Mouse (Mus musculus): ENCODE results near the gene Apba2. TPM values are rescaled to one million over a fixed set of nuclear protein-coding genes. Genes with fewer than 3 reads are reported as not detected.

Apba2 gene
- polyA plus RNA-seq, 1 experiment from 2014 or later = 1.9 TPM

- WGBS = 75% methylated on average over 7 of the region's 7 CpGs
- Histone ChIP-seq H3K4me3 (ENCODE audit: low read length) (no peak overlapping the region), H3K36me3 (ENCODE audit: control insufficient read depth, insufficient read depth) (no peaks in the 10 kb centered on the region), H3K9ac (ENCODE audit: low read length) (no peak overlapping the region), H3K9me3 (replicated peaks; ENCODE audit: control insufficient read depth, low read length) (no peaks in the 10 kb centered on the region), H3K4me1 (ENCODE audit: control insufficient read depth, insufficient read depth, low read length) (no peaks in the 10 kb centered on the region), H3K27me3 (ENCODE audit: control insufficient read depth, insufficient read depth, low read length) (no peaks in the 10 kb centered on the region), H3K27ac (ENCODE audit: low read length) (no peak overlapping the region), H3K4me2 (ENCODE audit: low read depth, low read length) (no peak overlapping the region)
- no peak for ATAC-seq (replicated peaks; ENCODE audit: extremely low read depth, insufficient read depth, low FRiP score)
Observed at GRCm38 (mm10) chr7:64755141-64755540, 253.6 kb downstream of the Apba2 start.

- H3K27ac ChIP-seq (ENCODE audit: low read length) = no peak overlapping the region
- no peaks in the 10 kb centered on the region for H3K4me1 ChIP-seq (ENCODE audit: control insufficient read depth, insufficient read depth, low read length)
- WGBS = 78% methylated on average over 3 of the region's 3 CpGs
- ATAC-seq (replicated peaks; ENCODE audit: extremely low read depth, insufficient read depth, low FRiP score) = no peak
- H3K27me3 ChIP-seq (ENCODE audit: control insufficient read depth, insufficient read depth, low read length) = no peaks in the 10 kb centered on the region
- H3K9ac ChIP-seq (ENCODE audit: low read length) = no peak overlapping the region
- H3K9me3 ChIP-seq (replicated peaks; ENCODE audit: control insufficient read depth, low read length) = no peaks in the 10 kb centered on the region
- H3K4me2 ChIP-seq (ENCODE audit: low read depth, low read length) = no peak overlapping the region
- H3K36me3 ChIP-seq (ENCODE audit: control insufficient read depth, insufficient read depth) = no peaks in the 10 kb centered on the region
- no peak overlapping the region for H3K4me3 ChIP-seq (ENCODE audit: low read length)
Observed at GRCm38 (mm10) chr7:64765595-64765994, 264.1 kb downstream of the Apba2 start.

DNA sequence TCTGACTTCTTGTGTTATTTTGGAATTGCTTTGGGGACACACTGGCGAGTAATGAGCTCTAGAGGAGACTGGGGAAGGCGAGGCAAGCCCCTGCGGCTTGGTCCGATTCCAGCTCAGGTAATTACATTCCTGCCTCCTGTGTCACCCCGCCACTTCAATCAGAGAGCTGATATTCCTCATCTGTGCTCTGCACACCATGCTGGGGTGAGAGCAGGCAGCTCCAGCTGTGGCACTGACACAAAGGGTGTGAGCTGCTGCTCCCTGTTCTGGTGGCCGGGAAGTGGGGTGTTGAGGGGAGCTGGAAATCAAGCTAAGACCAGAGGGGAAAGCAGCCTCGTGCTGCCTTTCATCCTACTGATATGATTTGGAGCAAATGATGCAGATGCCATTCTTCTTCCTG is 268.3 kb downstream of the Apba2 start:
- 40% methylated on average over 7 of the region's 7 CpGs for WGBS
- H3K9me3 ChIP-seq (replicated peaks; ENCODE audit: control insufficient read depth, low read length) = no peaks in the 10 kb centered on the region
- no peak for ATAC-seq (replicated peaks; ENCODE audit: extremely low read depth, insufficient read depth, low FRiP score)
- H3K36me3 ChIP-seq (ENCODE audit: control insufficient read depth, insufficient read depth) = no peaks in the 10 kb centered on the region
- no peaks in the 10 kb centered on the region for H3K4me1 ChIP-seq (ENCODE audit: control insufficient read depth, insufficient read depth, low read length)
- H3K4me2 ChIP-seq (ENCODE audit: low read depth, low read length) = no peak overlapping the region
- no peak overlapping the region for H3K4me3 ChIP-seq (ENCODE audit: low read length)
- H3K27me3 ChIP-seq (ENCODE audit: control insufficient read depth, insufficient read depth, low read length) = no peaks in the 10 kb centered on the region
- H3K9ac ChIP-seq (ENCODE audit: low read length) = no peak overlapping the region
- H3K27ac ChIP-seq (ENCODE audit: low read length) = no peak overlapping the region

DNA sequence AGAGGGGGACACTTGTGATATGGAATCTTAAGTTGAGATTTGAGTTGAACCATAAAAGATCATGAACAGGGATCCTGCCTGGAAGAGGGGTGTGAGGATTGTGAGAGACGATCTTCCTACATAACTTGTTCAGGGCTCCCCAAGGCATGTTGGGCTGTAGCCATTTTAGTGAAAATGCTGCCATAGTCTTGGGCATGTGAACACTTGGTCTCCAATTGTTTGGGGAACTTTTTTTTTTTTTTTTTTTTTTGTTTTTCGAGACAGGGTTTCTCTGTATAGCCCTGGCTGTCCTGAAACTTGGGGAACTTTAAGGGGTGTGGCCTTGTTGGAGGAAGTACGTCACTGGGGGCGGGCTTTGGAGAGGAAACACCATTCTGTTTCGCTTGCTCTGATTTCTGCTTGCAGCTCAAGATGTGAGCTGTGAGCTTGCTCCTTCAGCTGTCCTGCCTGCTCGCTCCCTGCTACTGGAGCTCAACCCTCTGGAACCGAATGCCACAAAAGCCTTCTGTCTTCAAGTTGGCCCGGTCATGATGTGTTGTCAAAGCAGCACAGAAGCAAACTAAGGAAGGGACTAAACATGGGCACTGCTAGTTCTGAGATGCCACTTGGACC is 269.4 kb downstream of the Apba2 start:
- no peaks in the 10 kb centered on the region for H3K4me1 ChIP-seq (ENCODE audit: control insufficient read depth, insufficient read depth, low read length)
- no peak overlapping the region for H3K9ac ChIP-seq (ENCODE audit: low read length)
- no peaks in the 10 kb centered on the region for H3K36me3 ChIP-seq (ENCODE audit: control insufficient read depth, insufficient read depth)
- H3K9me3 ChIP-seq (replicated peaks; ENCODE audit: control insufficient read depth, low read length) = no peaks in the 10 kb centered on the region
- H3K27me3 ChIP-seq (ENCODE audit: control insufficient read depth, insufficient read depth, low read length) = no peaks in the 10 kb centered on the region
- 72% methylated on average over 8 of the region's 8 CpGs for WGBS
- no peak for ATAC-seq (replicated peaks; ENCODE audit: extremely low read depth, insufficient read depth, low FRiP score)
- no peak overlapping the region for H3K27ac ChIP-seq (ENCODE audit: low read length)
- no peak overlapping the region for H3K4me2 ChIP-seq (ENCODE audit: low read depth, low read length)
- H3K4me3 ChIP-seq (ENCODE audit: low read length) = no peak overlapping the region

- H3K4me1 ChIP-seq (ENCODE audit: control insufficient read depth, insufficient read depth, low read length) = no peaks in the 10 kb centered on the region
- no peak overlapping the region for H3K9ac ChIP-seq (ENCODE audit: low read length)
- H3K4me3 ChIP-seq (ENCODE audit: low read length) = no peak overlapping the region
- no peaks in the 10 kb centered on the region for H3K9me3 ChIP-seq (replicated peaks; ENCODE audit: control insufficient read depth, low read length)
- H3K36me3 ChIP-seq (ENCODE audit: control insufficient read depth, insufficient read depth) = no peaks in the 10 kb centered on the region
- H3K27me3 ChIP-seq (ENCODE audit: control insufficient read depth, insufficient read depth, low read length) = no peaks in the 10 kb centered on the region
- ATAC-seq (replicated peaks; ENCODE audit: extremely low read depth, insufficient read depth, low FRiP score) = no peak
- no peak overlapping the region for H3K27ac ChIP-seq (ENCODE audit: low read length)
- H3K4me2 ChIP-seq (ENCODE audit: low read depth, low read length) = no peak overlapping the region
- 36% methylated on average over 10 of the region's 10 CpGs for WGBS
Observed at GRCm38 (mm10) chr7:64773465-64773864, 272.0 kb downstream of the Apba2 start.

GRCm38 (mm10) chr7:64776708-64777489 is 275.4 kb downstream of the Apba2 start:
- Histone ChIP-seq H3K9me3 (replicated peaks; ENCODE audit: control insufficient read depth, low read length) (no peaks in the 10 kb centered on the region), H3K4me1 (ENCODE audit: control insufficient read depth, insufficient read depth, low read length) (no peaks in the 10 kb centered on the region), H3K9ac (ENCODE audit: low read length) (no peak overlapping the region), H3K4me2 (ENCODE audit: low read depth, low read length) (no peak overlapping the region), H3K27me3 (ENCODE audit: control insufficient read depth, insufficient read depth, low read length) (no peaks in the 10 kb centered on the region), H3K36me3 (ENCODE audit: control insufficient read depth, insufficient read depth) (no peaks in the 10 kb centered on the region), H3K4me3 (ENCODE audit: low read length) (no peak overlapping the region), H3K27ac (ENCODE audit: low read length) (no peak overlapping the region)
- 63% methylated on average over 13 of the region's 13 CpGs for WGBS
- no peak for ATAC-seq (replicated peaks; ENCODE audit: extremely low read depth, insufficient read depth, low FRiP score)

DNA sequence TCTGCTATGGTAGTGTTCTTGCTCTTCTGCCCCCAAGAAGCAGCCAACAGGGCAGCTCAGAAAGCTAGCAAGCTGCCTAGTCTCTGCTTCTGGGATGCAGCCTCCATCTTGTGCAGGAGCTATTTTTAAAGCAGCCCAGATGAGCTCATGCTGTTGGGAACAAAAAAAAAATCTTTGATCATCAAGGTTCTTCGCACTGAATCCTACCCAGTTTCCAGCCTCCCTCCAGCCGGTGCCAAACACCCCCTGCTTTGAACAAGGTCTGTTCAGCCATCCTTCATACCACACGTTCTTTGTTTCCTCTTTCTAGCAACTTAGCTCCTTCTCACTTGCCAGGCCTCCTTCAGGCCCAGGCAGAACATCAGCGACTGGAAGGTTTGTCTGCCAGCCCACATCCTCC is 278.0 kb downstream of the Apba2 start:
- no peaks in the 10 kb centered on the region for H3K36me3 ChIP-seq (ENCODE audit: control insufficient read depth, insufficient read depth)
- no peak overlapping the region for H3K4me3 ChIP-seq (ENCODE audit: low read length)
- no peak overlapping the region for H3K4me2 ChIP-seq (ENCODE audit: low read depth, low read length)
- no peak for ATAC-seq (replicated peaks; ENCODE audit: extremely low read depth, insufficient read depth, low FRiP score)
- H3K9ac ChIP-seq (ENCODE audit: low read length) = no peak overlapping the region
- H3K27ac ChIP-seq (ENCODE audit: low read length) = no peak overlapping the region
- no peaks in the 10 kb centered on the region for H3K9me3 ChIP-seq (replicated peaks; ENCODE audit: control insufficient read depth, low read length)
- no peaks in the 10 kb centered on the region for H3K27me3 ChIP-seq (ENCODE audit: control insufficient read depth, insufficient read depth, low read length)
- 56% methylated on average over 4 of the region's 4 CpGs for WGBS
- H3K4me1 ChIP-seq (ENCODE audit: control insufficient read depth, insufficient read depth, low read length) = no peaks in the 10 kb centered on the region

GRCm38 (mm10) chr7:64785040-64785439 is 283.5 kb downstream of the Apba2 start:
- Histone ChIP-seq H3K9me3 (replicated peaks; ENCODE audit: control insufficient read depth, low read length) (no peaks in the 10 kb centered on the region), H3K27me3 (ENCODE audit: control insufficient read depth, insufficient read depth, low read length) (no peaks in the 10 kb centered on the region), H3K36me3 (ENCODE audit: control insufficient read depth, insufficient read depth) (no peaks in the 10 kb centered on the region), H3K4me1 (ENCODE audit: control insufficient read depth, insufficient read depth, low read length) (no peaks in the 10 kb centered on the region), H3K4me3 (ENCODE audit: low read length) (no peak overlapping the region), H3K27ac (ENCODE audit: low read length) (no peak overlapping the region), H3K4me2 (ENCODE audit: low read depth, low read length) (no peak overlapping the region), H3K9ac (ENCODE audit: low read length) (no peak overlapping the region)
- 68% methylated on average over 3 of the region's 3 CpGs for WGBS
- no peak for ATAC-seq (replicated peaks; ENCODE audit: extremely low read depth, insufficient read depth, low FRiP score)

DNA sequence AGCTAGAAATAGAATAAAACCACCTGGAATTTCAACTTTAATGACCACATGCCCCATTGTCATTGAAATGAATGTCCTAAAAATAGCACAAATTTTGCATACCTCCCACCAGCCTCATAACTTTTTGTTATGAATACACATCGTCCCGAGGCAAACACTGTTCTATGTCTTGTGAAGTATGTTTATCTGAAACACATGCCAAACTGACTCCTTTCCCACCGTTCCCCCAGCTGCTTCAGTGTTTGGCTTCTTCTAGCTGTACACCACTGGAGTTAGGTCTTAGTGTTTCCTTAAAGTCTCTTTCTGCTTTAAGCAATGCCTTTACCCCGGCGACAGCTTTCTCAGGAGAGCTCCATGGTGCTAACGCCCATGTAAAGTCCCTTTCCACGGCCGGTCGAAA is 289.6 kb downstream of the Apba2 start:
- Histone ChIP-seq H3K27ac (ENCODE audit: low read length) (peak overlapping the region; percentile 25; the same call in 1 of the 2 replicates), H3K9ac (ENCODE audit: low read length) (no peak overlapping the region), H3K4me3 (ENCODE audit: low read length) (no peak overlapping the region), H3K4me1 (ENCODE audit: control insufficient read depth, insufficient read depth, low read length) (peaks cover 16% of the 10 kb centered on the region), H3K4me2 (ENCODE audit: low read depth, low read length) (no peak overlapping the region), H3K9me3 (replicated peaks; ENCODE audit: control insufficient read depth, low read length) (no peaks in the 10 kb centered on the region), H3K27me3 (ENCODE audit: control insufficient read depth, insufficient read depth, low read length) (no peaks in the 10 kb centered on the region), H3K36me3 (ENCODE audit: control insufficient read depth, insufficient read depth) (no peaks in the 10 kb centered on the region)
- 61% methylated on average over 9 of the region's 9 CpGs for WGBS
- no peak for ATAC-seq (replicated peaks; ENCODE audit: extremely low read depth, insufficient read depth, low FRiP score)
